Mouse (Mus musculus) heart, adult 11 months (tissue): Measurements from ENCODE around the gene Klk1b1.
"Not testable (repeated sequence)": the region's sequence is repeated elsewhere in the genome, so short reads cannot be mapped to it uniquely, and the experiment has no call there.

Experiments
- DNase-seq: peaks from one replicate; pipeline ENCODE4 v3.0.0; 2022

Klk1b1 gene

DNA sequence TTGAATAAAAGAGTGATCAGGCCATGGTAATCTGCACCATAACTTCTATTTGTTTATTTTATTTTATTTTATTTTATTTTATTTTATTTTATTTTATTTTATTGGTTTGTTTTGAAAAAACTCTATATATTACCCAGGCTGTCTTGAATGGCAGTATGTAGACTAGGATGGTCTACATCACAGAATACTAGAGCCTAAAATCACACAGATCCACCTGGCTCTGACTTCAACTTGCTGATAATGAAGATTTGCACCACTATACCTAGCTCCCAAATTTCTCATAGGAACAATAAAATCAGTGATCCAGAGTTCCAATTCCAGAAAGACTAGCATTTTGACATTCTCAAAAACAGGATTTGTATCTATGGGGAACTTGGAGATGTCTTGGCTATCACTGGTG lies 45.3 kb downstream of the Klk1b1 start, which contains the start of gene Klk1b26:
Gene Klk1b26 (plus strand): TSS at position 301 of the 400 bp plus-strand sequence.
- DNase-seq = not testable (repeated sequence)

GRCm38 (mm10) chr7:44014666-44015065 lies 48.1 kb downstream of the Klk1b1 start:
- peak; percentile 86 for DNase-seq

DNA sequence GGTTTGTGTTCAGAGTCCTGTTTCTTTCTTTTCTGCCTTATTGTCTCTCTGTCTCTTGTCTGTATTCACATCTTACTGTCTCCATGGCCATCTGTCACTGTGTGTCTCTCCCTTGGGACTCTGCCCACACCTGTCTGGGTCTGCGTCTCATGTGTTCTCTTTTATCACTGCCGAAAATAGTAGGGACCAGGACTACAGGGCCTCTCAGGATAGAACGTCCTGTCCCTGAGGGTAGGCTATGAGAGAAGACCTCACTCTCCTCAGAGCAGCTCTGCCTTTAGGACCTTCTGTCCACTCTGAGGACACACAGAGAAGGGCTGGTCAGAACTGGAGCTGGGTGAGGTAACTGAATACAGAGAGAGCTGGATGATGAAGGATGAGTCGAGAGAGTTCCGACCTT lies 48.5 kb downstream of the Klk1b1 start:
- DNase-seq = peak; percentile 92
